Mouse (Mus musculus): ENCODE results near the gene Kcnip1.

The Kcnip1 gene

GRCm38 (mm10) chr11:33938561-33939274, 54.2 kb downstream of the Kcnip1 start:
- no peak for DNase-seq (ENCODE audit: low read depth, low spot score)

- DNase-seq (ENCODE audit: low read depth, low spot score): no peak
Measured at GRCm38 (mm10) chr11:33937641-33938040, 55.3 kb downstream of the Kcnip1 start.

- no peak for DNase-seq (ENCODE audit: low read depth, low spot score)
Measured at GRCm38 (mm10) chr11:33934286-33934685, 58.7 kb downstream of the Kcnip1 start.

- no peak for DNase-seq (ENCODE audit: low read depth, low spot score)
Measured at GRCm38 (mm10) chr11:33932386-33933111, 60.4 kb downstream of the Kcnip1 start.

- DNase-seq (ENCODE audit: low read depth, low spot score): no peak
Measured at GRCm38 (mm10) chr11:33931836-33932385, 61.0 kb downstream of the Kcnip1 start.

GRCm38 (mm10) chr11:33929412-33929811, 63.5 kb downstream of the Kcnip1 start:
- DNase-seq (ENCODE audit: low read depth, low spot score): no peak

- DNase-seq (ENCODE audit: low read depth, low spot score): no peak
Measured at GRCm38 (mm10) chr11:33928658-33929057, 64.3 kb downstream of the Kcnip1 start.

GRCm38 (mm10) chr11:33927836-33928235, 65.1 kb downstream of the Kcnip1 start:
- no peak for DNase-seq (ENCODE audit: low read depth, low spot score)

- no peak for DNase-seq (ENCODE audit: low read depth, low spot score)
Measured at GRCm38 (mm10) chr11:33927321-33927720, 65.6 kb downstream of the Kcnip1 start.

- DNase-seq (ENCODE audit: low read depth, low spot score): no peak
Measured at GRCm38 (mm10) chr11:33926551-33926950, 66.4 kb downstream of the Kcnip1 start.

- no peak for DNase-seq (ENCODE audit: low read depth, low spot score)
Measured at GRCm38 (mm10) chr11:33925778-33926177, 67.2 kb downstream of the Kcnip1 start.

- no peak for DNase-seq (ENCODE audit: low read depth, low spot score)
Measured at GRCm38 (mm10) chr11:33923031-33923430, 69.9 kb downstream of the Kcnip1 start.

GRCm38 (mm10) chr11:33921451-33921850, 71.5 kb downstream of the Kcnip1 start:
- no peak for DNase-seq (ENCODE audit: low read depth, low spot score)

GRCm38 (mm10) chr11:33919826-33920225, 73.1 kb downstream of the Kcnip1 start:
- DNase-seq (ENCODE audit: low read depth, low spot score): no peak

GRCm38 (mm10) chr11:33918424-33918823, 74.5 kb downstream of the Kcnip1 start:
- no peak for DNase-seq (ENCODE audit: low read depth, low spot score)

- no peak for DNase-seq (ENCODE audit: low read depth, low spot score)
Measured at GRCm38 (mm10) chr11:33917574-33917973, 75.4 kb downstream of the Kcnip1 start.

- no peak for DNase-seq (ENCODE audit: low read depth, low spot score)
Measured at GRCm38 (mm10) chr11:33914216-33914615, 78.7 kb downstream of the Kcnip1 start.

- DNase-seq (ENCODE audit: low read depth, low spot score): no peak
Measured at GRCm38 (mm10) chr11:33913061-33913460, 79.9 kb downstream of the Kcnip1 start.

GRCm38 (mm10) chr11:33912151-33912571, 80.8 kb downstream of the Kcnip1 start:
- DNase-seq (ENCODE audit: low read depth, low spot score): no peak

GRCm38 (mm10) chr11:33910982-33911381, 82.0 kb downstream of the Kcnip1 start:
- no peak for DNase-seq (ENCODE audit: low read depth, low spot score)

GRCm38 (mm10) chr11:33908360-33909175, 84.4 kb downstream of the Kcnip1 start:
- DNase-seq (ENCODE audit: low read depth, low spot score): no peak

- no peak for DNase-seq (ENCODE audit: low read depth, low spot score)
Measured at GRCm38 (mm10) chr11:33903494-33903893, 89.5 kb downstream of the Kcnip1 start.

Measured in retina, adult 2 months (tissue).